Mouse (Mus musculus): Measurements from ENCODE around the gene Erbb4.

DNA sequence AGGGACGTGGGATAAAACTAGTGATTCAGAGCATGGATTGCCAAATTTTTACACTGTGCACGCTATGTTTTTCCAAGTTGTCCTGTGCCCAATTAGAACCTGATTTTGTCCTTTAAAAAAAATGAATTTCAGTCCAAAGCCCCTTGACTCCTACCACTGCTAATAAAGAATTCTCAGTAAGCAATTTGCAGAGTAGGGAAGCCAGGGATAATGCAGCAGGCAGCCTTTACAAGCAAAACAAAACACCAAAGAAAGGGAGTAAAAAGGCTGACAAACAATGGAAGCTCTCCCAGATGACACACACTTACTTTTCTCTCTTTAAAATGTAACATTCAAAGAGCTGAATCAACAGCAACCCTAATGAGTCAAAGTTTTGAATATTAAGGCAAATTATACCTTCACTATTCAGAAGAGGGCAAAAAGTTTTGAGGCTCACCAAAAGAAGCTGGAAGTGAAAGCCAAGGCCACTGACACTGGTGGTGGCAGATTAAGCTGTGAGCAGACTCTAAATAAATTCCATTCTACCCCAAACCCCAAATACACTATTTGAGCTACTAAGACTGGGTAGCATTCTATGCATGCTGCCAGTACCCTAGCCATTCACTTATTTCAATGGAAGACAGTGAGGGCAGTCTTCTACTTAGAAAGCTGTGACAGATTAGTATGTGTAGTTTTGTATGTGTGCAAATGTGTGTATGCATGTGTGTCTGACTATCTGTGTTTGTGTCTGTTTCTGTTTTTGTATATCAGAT is 146.3 kb downstream of the Erbb4 start:
- no peak for TF ChIP-seq CTCF (IDR thresholded peaks at IDR 0.05; ENCODE audit: low read depth, low read length)
- TF ChIP-seq POLR2A (IDR thresholded peaks at IDR 0.05; ENCODE audit: borderline replicate concordance, low read depth, low read length), result no peak
